Mouse (Mus musculus): ENCODE results near the gene Apol6.
A peak's percentile ranks its signal among the peaks of the same experiment; 100 is the strongest.
"Not testable (repeated sequence)": the region's sequence is repeated elsewhere in the genome, so short reads cannot be mapped to it uniquely, and the experiment has no call there.

The Apol6 gene

DNA sequence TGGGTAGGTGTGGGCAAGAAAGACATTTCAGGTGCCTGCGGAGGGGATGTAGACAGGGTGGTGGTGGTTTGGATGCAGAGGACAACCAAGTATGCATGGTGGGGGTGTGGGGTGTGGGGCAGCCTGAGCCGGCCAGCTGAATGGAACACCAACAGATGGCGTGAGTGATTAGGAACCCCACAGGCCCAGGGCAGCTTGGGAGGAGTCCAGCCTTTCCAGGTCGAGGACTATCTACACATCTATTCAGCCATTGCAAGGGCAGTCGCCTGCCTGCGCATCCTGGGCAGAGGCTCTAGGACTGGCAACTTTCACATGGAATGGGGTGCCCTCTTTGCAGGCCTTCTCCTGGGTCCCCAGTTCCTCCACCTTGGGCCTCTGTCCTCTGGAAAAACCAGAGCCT is 10.0 kb upstream of the Apol6 start:
- no peak for DNase-seq

DNA sequence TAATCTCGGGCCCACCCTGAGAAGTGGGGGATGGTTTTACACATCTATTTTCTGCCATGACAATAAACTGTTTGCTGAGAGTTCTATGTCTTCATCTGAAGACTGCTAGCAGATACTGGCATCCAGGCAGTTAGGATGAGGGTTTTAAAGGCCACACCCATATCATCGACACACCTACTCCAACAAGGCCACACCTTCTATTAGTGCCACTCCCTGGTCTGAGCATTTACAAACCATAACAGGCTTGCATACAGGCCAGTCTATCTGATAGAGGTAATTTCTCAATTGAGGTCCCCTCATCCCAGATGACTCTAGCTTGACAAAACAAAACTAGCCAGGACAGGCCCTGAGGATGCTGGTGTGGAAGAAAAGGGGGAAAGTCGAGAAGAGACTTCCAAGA is 8.9 kb upstream of the Apol6 start:
- no peak for DNase-seq

DNA sequence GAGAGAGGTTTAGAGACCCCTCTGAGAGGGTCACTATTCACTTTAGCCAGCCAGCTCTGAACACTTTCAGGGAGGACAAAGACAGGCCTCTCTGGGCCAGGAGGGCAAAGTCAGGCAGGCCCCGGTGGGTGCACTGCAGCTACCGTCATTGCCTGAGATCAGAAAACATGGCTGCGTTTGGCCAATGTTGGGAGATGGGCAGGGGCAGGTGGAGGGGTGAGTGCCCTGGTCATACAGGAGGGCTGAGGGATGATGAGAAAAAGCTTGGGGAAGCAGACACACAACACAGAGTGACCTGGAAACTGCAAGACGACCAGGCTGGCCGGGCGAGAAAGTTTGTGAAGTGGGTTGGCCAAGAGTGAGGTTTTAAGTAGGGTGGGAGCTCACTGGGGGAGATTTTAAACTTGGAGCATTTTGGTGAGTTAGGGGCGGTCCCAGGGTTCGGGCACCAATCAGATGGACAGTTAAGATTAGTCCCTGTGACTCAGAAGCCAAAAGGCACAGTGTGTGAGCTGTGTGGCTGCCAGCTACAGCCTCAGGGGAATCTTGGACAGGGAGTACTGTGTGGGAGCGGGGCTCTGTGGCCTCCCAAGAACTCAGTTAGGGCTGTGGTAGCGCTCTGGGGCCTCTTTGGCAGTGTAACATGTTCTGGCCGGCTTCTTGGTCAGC is 8.1 kb upstream of the Apol6 start:
- DNase-seq = no peak

DNA sequence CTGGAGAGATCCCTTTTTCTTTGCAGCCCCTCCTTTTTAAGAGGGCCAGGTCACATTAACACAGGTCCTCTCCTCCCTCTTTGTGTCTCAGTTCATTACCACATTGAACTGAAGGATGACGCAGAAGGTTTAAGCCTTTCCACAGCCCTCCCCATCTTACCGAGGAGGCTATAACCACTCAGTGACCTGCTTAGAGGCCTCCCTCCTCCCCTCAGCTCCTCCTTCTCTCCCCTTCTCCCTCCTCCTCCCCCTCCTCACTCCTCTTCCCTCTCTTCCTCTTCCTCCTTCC is 7.6 kb upstream of the Apol6 start:
- no peak for DNase-seq

DNA sequence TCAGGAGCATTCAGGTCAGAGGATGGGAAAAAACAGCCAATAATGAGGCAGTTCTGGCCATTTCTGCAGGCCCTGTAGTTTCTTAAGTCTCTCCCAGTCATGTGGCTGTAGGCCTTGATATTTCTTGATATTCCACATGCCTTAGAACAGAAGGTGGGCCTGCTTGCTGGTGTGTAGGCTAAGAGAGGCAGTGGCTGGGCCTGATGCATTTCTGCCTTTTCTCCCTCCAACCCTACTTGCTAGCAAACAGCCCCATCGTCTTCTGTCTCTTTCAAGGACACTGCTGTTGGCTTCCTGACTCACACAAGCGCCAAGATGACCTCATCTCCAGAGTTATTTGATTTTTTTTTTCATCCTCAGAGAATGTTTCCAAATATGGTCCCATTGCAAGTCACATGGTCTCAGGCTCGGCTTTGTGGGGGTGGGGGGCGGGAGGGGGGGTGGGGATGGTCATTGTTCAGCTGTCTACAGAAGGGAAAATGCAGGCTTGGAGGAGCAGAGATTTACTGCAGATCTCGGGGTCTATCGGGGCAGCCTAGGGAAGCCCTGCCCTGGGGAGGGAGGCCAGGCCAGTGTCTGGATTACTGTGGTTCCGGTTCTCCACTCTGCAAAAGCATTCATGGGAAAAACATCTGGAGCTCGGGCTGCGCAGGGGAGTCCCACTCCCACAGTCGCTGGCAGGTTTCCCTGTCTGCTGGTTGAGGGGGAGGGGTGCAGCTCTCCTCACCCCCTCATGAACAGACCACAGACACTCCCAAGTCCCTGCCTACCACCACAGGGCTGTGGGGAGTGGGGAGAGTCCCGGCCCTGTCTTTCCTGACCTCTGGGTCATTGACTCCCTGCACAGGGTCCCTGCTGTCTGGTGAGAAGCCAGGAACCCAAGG is 7.0 kb upstream of the Apol6 start:
- DNase-seq = peak; percentile 56

DNA sequence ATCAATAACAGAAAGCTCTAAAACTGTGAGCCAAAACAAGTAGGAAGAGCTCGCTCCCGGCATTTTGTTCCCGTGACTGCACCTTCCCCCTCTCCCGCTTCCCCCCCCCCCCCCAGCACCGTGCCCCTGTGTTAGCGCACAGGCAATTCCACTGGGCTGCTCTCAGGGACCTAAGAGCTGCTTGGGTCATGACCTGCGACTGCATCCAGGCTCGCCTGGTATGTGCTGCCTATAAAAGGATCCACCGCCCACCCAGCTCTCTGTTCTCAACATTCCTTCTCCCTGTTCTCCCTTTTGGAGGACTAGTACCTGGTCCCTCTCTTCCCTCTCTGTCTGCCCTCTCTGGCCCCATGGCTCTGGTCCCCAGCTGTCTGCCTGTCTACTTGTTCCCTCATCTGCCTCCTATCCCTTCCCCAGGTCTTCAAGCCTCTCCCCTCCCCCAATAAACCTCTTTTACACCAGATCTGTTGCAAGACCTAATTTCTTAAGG is 5.3 kb upstream of the Apol6 start:
- no peak for DNase-seq

DNA sequence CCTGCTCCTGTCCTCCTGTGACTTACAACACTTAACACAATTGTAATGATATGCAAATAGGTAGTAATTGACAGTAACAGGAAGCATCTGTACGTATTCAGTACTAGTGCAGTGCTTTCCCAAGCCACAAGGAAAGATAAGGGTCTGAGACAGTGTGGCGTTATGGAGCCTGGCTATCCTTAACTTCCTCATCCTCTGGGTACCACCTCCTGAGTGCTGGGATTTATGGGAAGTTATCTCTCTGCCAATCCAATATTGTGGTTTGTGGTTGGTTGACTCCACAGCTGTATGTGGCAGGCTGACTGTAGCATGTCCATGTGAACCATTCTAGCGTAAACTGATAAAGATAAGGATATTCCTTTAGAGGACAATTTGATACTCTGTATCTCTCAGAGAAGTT is 3.7 kb upstream of the Apol6 start:
- no peak for DNase-seq

DNA sequence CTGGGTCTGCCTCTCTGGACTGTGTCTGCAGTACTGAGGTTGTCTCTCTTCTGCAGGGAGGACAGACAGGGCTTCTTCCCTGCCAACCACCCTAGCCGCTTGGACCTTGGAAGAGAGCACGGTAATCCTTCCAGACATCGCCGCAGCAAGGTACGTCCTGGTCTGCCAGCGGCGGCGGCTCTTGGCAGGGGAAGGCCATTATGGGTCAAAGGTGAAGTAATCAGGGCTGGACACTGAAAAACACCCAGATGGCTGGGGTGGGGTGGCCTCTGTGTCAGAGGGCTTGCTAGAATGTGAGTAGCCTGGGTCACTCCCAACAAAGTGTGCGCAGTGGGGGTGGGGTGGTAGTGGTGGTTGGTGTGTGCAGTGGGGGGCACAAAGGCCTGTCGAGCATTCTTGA is 1.1 kb downstream of the Apol6 start:
- no peak for DNase-seq

DNA sequence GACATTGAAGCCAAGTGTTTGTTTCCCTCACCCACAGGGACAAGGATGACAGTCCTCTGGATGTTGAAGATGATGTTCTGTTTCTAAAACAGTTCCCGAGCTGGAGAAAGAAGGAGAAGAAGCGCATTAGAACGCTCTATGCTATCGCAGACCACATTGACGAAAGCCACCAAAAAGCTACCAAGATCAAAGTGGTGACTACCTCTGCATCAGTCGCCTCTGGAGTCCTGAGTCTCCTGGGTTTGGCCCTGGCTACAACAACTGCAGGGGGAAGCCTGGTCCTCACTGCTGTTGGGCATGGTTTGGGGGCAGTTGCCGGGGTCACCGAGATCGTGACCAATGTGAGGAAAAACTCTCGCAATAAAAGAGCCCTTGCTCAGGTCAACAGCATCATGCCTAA is 6.0 kb downstream of the Apol6 start, which contains the start of gene Mb:
TSS of gene Mb (minus strand) at position 101 of the 400 bp plus-strand sequence.
- no peak for DNase-seq

DNA sequence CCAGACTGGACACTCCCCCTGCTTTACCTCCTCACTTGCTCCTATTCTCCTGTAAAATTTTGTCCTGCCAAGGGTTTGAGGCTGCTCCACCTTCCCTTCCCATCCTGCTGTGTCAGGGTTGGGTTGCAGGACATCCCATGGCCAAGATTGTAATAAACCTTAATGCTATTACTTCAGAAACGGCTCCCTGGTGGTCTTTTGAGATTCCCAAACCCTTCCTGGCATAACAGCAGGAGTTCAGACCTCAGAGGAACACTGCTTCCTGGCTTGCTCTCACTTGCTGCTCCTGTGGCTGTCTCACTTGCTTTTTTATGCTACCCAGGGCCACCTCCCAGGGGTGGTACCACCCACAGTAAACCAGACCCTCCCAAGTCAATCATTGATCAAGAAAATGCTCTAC is 7.6 kb downstream of the Apol6 start:
- no peak for DNase-seq

DNA sequence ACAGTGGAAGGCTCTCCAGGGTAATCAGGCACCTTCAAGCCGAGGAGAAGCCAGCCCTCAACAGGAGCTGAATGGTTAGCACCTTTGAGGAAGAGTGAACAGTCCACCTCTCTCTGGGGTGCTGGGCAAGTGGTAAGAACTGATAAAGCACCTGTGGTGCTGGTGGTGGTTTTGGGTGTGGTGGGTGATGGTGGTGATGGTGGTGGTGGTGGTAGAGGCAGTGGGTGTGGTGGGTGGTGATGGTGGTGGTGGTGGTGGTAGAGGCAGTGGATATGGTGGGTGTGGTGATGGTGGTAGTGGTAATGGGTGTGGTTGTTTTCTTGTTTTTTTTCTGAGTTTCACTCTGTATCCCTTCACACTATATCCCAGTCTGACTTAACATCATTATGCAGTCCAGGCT is 8.5 kb downstream of the Apol6 start:
- DNase-seq = peak; percentile 69

DNA sequence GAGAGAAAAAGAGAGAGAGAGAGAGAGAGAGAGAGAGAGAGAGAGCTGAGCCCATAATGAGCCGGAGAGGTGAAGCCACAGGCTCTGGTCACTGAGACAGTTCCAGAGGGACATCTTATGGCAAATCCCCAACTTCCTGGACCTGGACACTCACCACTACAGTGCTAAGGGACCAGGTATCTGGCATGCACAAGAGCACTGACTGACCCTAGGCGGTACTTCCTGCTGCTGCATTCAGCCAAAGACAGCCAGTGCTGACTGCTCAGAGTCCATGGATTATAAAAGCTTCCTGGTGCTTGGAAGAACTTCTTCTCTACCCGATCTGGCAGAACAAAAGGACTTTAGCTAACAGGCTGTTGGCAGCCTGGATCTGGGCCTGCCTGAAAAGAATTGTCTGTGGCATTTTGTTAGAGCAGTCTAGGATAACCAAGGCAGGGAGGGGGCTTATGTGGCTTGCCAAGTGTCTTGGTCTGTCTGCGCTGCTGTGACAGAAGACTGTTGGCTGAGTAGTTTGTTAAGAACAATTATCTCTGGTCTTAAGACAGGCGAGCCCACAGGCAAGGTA is 10.2 kb downstream of the Apol6 start:
- DNase-seq = no peak

DNA sequence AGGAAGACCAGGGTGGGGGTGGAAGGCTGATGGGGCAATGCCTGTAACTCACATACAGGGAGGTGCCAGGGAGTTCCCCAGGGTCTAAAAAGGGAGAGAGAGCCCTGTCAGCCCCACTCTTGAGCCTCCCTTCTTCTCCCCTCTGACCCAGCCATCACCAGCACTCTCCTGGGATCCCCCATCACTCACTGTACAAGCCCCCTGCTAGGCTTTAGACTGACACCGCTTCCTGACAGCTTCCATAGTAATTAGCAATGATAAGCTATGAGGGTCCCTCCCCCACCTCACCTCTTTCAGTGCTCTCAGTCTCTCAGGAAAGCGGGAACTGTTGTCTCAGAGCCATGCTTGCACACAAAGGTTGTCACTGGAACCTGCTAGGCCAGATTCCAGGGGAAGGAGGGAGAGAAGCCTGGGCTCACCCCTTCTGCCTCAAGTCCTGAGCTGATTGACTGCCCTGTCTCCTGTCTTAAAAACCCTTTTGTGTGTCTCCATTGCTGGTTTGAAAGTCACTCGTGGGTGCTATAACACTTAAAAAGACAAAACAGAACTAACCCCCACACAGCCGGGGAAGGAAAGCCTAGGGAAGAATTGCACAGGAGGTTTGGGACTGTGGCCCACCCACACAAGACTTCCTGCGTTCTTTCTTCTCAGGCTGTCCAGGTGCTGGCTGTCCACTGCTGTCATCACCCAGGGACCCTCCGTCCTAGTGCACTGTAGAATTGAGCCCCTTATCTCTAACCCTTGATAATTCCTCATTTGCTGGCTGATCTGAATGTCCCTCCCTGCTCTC is 11.7 kb downstream of the Apol6 start:
- DNase-seq = no peak

DNA sequence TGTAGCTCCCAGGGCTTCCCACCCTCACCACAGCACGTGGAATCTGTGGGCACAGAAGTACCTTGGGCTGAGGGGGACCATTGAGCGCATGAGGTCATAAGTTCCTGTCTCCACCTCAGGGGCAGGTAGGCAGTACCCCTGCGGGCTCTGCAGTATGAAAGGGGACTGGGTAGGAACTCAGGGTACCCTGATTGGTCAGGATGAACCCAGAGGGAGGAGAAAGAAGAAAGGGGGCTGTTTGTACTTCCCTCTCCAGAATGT is 12.2 kb downstream of the Apol6 start:
- DNase-seq = no peak

DNA sequence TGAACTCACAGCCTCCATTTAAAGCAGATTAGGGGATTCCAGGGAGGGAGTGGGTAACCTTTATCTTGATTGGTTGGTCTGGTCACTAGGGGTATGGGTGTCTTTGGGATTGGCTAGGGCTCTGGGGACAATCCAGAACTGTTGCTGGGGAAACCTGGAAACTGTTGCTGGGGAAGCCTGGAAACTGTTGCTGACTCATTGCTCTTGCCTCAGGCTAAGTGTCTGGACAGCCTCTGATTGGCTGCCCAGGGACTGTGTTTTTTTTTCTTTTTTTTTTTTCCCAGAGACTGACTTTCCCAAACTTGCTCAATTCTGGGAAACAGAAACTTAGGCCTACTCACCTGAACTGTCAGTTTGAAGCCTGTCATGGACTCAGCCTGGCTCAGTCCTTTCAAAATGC is 14.0 kb downstream of the Apol6 start:
- no peak for DNase-seq

DNA sequence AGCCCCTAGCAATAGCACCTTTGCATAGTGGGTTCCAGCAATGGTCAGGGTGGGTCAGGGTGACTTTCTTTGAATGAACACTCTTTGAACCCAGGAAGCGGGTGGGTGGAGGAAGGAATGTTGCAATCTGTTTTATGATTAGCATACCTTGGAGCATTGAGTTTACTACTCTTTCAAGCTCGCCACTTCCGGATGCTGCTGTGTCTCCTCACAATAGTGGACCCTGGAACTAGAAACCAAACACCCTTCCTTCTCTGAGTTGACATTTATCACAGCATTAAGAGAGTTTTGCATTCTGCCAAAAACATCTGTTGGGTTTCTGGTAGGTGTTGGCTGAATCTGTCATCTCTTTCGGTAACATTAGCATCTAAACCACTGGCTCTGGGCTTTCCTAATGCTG is 14.9 kb downstream of the Apol6 start:
- DNase-seq = not testable (repeated sequence)

DNA sequence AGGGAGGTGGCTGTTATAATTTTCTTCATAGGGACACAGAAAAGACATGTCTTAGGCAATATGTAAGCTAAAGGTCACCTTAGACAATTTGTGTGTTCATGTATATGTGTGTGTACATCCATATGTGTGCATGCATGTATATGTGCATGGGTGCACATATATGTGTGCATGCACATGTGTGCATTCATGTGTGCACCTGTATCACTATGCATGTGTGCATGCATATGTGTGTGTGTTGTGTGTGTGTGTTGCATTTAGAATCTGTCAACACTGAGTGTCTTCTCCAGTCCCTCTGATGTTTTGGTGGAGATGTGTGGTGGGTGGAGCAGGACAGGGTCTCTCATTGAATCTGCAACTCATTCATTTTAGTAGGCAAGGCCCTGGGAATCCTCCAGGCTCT is 18.2 kb downstream of the Apol6 start:
- no peak for DNase-seq

DNA sequence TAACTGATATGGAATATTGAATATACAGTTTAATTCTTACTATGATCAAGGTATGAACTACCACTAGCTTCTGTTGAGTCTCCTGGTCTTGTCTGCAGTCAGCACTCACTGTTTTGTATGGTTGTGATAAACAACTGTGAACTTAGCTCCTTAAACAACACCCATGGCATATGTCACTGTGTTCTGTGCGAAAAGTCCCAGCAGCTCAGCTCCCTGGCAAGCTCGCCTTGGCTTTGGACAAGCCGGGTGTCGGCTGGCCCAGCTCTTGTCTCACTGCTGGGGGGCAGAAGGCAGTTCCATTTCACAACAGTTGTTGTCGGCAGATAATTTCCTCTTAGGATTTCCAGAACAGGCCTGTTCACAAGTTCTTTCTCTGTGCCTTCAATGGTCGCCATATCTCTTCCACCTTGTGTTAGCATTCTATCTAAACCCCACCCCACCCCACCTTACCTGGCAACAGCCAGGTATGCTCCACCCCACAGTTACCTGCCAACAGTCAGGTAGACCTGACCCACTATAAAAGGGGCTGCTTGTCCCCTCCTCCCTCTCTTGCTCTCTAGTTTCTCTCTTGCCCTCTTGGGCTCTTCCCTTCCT is 20.8 kb downstream of the Apol6 start:
- DNase-seq = no peak

DNA sequence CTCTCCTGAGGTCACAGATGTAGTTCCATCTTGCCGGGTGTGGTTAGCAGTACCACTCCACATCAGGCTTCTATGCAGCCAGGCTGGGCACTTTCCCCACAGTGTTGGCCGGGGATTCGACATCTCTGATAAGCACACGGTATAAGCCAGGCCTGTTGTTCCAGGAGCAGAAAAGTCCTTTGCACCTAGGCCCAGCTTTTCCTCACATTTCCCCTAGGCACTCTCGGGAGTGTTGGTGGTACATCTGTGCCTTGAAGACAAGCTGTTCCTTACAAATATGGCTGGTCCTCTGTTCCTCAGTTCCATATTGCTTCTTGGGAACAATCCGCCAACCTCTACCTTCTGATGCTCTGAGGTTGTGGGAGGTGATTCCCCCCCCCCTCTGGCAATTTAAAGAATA is 21.7 kb downstream of the Apol6 start:
- DNase-seq = no peak

DNA sequence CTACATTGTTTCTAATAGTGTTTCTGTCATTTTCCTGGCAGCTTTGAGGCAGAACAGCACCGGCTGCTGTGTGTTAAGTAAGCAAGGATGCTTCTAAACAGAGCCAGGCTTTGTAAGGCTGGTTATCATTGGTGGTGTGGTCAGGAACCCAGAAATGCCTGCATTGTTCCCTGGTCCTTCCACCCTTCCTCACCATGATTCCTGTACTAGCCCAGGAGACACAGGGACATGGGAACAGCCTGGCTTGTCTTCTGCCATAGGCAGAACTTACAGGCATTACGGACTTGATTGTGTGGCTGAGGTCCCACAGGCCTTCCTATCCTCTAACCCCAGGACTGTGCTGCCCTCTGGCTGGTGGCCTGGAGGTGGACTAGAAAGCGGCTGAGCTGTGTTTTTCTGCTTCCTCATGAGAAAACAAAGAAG is 23.9 kb downstream of the Apol6 start:
- no peak for DNase-seq

DNA sequence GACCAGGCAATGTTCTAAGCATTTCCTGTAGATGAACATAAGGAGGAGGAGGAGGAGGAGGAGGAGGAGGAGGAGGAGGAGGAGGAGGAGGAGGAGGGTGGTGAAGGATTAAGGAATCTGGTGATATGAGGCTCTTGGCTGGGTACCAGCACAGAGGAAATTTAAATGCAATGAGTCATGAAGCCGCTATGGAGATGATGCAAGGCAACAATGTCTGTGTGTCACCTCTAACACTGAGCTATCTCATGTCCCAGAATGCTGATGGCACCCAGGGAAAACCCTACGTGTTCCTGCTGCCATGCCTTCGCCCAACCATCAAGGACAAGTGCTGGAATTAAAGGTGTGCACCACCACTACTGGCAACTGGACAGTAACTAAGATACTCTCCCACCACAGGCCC is 24.5 kb downstream of the Apol6 start:
- DNase-seq = no peak

DNA sequence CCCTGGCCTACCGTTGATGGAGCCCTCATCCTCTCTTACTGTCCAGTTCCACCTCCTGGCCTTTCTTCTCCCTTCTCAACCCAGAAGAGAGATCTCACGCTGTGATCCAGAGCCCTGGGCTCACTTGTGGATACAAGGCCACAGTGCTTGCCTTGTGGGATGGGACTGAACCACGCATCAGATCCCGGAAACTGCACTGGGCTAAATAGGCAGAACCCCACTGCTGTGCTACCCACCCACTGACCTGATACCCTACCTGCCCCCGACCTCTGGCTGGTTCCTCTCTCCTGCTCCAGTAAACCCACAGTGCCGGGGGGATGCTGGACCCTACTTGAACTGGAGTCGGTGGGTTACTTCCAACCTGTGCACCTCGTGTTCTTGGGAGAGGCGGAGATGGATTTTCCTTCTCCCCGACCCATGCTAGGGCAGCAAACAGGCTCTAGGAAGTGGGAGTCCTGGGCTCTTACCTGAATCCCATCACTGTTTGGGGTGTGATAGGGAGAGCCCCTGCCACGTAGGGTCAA is 26.3 kb downstream of the Apol6 start:
- DNase-seq = no peak

DNA sequence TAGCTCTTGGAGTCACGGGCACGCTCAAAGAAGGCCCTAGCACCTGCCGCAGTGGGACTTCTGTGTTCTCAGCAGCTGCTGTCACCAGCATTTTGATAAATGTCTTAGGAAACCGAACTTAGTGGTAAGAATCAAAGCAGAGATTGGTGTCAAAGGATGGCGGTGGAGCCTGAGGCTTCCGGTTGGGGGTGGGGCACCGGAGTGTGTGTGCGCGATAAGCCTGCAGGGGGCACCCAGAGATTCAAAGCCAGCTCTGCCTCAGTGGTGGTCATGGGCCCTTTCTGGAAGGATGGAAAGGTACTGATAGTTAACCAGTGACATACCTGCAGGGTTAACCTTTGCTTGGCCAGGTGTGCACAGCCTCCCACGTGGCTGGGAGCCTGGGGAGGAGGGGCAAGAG is 27.0 kb downstream of the Apol6 start:
- peak; percentile 51 for DNase-seq

All from liver (tissue).